Mouse (Mus musculus) hindbrain, embryonic 14.5 days (tissue): ENCODE measurements at regions not wholly inside any gene's neighbourhood (a gene's known extent, or its start where the extent isn't known, plus 50 kb on each side); places are given as distances from the start of the nearest gene placed in this dataset.
"Not testable (repeated sequence)": the region's sequence is repeated elsewhere in the genome, so short reads cannot be mapped to it uniquely, and the experiment has no call there.

ENCODE experiments used
- ATAC-seq: fragments of 200-750 bp; cut with Nextera tagmentation; 2 replicates; pipeline ENCODE4 v1.8.0; 2017; ENCODE audit warnings: moderate number of reproducible peaks, mild to moderate bottlenecking, moderate TSS enrichment, moderate library complexity; ENCODE audit not compliant: low FRiP score
- DNase-seq: peaks from one replicate; pipeline ENCODE4 v3.0.0-alpha.2; 2015; ENCODE audit warnings: low spot score
- H3K27ac ChIP-seq: fragments of 300-500 bp; sonication (generic); 2 replicates; pipeline ENCODE4 v1.5.1; 2014; ENCODE audit warnings: mild to moderate bottlenecking, moderate library complexity
- H3K27me3 ChIP-seq: fragments of 300-500 bp; sonication (generic); 2 replicates; pipeline ENCODE4 v1.6.1; 2014; ENCODE audit warnings: mild to moderate bottlenecking, low read length, mixed read lengths; ENCODE audit not compliant: control insufficient read depth, insufficient read depth
- H3K36me3 ChIP-seq: fragments of 300-500 bp; sonication (generic); replicated peaks from 2 replicates; pipeline ENCODE4 v1.6.1; 2014; ENCODE audit not compliant: control insufficient read depth, insufficient read depth
- H3K4me1 ChIP-seq: fragments of 300-500 bp; sonication (generic); replicated peaks from 2 replicates; pipeline ENCODE4 v1.6.1; 2014; ENCODE audit warnings: antibody characterized with exemption, low read length, mixed read lengths; ENCODE audit not compliant: control insufficient read depth, insufficient read depth
- H3K4me2 ChIP-seq: fragments of 300-500 bp; sonication (generic); replicated peaks from 2 replicates; pipeline ENCODE4 v1.6.1; 2014; ENCODE audit warnings: mild to moderate bottlenecking, moderate library complexity
- H3K4me3 ChIP-seq: fragments of 300-500 bp; sonication (generic); replicated peaks from 2 replicates; pipeline ENCODE4 v1.5.1; 2014; ENCODE audit warnings: mild to moderate bottlenecking, low read length
- H3K9ac ChIP-seq: fragments of 300-500 bp; sonication (generic); 2 replicates; pipeline ENCODE4 v1.6.1; 2014
- H3K9me3 ChIP-seq: fragments of 300-500 bp; sonication (generic); 2 replicates; pipeline ENCODE4 v1.6.1; 2016; ENCODE audit warnings: low read length; ENCODE audit not compliant: control insufficient read depth
- WGBS: fragments of 180-500 bp; shearing (Covaris S2); extraction: QIAGEN DNeasy Blood & Tissue Kit; methylation state at CpG from one replicate; pipeline ENCODE4 v1.1.7; 2014; 5-methylcytosine and 5-hydroxymethylcytosine counted together

- Histone ChIP-seq H3K27ac (no peak overlapping the region), H3K4me1 (no peaks in the 10 kb centered on the region), H3K36me3 (no peaks in the 10 kb centered on the region), H3K4me2 (no peak overlapping the region), H3K9me3 (no peaks in the 10 kb centered on the region), H3K4me3 (no peak overlapping the region), H3K27me3 (no peaks in the 10 kb centered on the region), H3K9ac (no peak overlapping the region)
- ATAC-seq (no peak), DNase-seq (no peak)
- WGBS: 72% methylated on average over 2 of the region's 2 CpGs
These were observed 170.9 kb upstream of the Tbl1xr1 start for GRCm38 (mm10) chr3:21905384-21906073.

DNA sequence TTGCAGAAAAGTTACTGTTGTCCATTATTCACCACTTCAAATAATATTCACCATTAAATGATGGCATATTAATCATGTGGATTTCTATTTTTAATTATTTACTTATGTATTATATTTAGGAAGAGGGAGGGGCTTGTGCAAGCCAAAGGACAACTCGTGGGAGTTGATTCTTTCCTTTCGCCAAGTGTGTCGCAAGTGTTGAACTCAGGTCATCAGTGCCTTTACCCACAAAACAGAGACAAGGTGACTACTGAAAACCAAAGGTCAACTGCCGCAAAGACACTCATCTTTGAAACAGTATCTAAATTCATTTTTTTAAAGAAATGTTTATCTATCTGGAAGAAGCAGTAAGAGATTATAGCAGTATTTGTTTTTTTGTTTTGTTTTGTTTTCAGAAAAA is 167.6 kb upstream of the Tbl1xr1 start:
- H3K9me3 ChIP-seq: no peaks in the 10 kb centered on the region
- H3K4me2 ChIP-seq: no peak overlapping the region
- no peak for DNase-seq
- H3K27me3 ChIP-seq: no peaks in the 10 kb centered on the region
- H3K27ac ChIP-seq: no peak overlapping the region
- H3K9ac ChIP-seq: no peak overlapping the region
- 94% methylated on average over 4 of the region's 4 CpGs for WGBS
- no peaks in the 10 kb centered on the region for H3K4me1 ChIP-seq
- ATAC-seq: no peak
- H3K36me3 ChIP-seq: no peaks in the 10 kb centered on the region
- no peak overlapping the region for H3K4me3 ChIP-seq

DNA sequence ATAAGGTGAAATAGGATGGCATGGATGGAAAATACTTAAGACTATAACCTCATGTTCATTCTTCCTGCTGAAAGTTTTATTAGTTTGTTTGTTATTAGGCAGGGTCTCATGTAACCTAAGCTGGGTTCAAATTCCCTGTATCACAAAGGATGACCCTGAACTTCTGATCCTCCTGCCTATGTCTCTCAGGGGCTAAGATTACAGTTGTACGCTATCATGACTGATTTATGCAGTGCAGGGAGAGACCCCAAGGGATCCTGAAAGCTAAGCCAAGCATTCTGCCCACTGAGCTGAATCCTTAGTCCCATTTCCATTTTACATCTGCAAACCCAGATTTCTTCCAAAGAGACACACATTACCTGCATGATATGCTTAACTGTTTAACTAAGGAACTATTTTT is 166.4 kb upstream of the Tbl1xr1 start:
- WGBS: 65% methylated on average over 1 of the region's 1 CpGs

GRCm38 (mm10) chr3:21911071-21911470 is 165.4 kb upstream of the Tbl1xr1 start:
- Histone ChIP-seq H3K27ac (no peak overlapping the region), H3K27me3 (no peaks in the 10 kb centered on the region), H3K9me3 (no peaks in the 10 kb centered on the region), H3K4me3 (no peak overlapping the region), H3K4me2 (no peak overlapping the region), H3K4me1 (no peaks in the 10 kb centered on the region), H3K9ac (no peak overlapping the region), H3K36me3 (no peaks in the 10 kb centered on the region)
- ATAC-seq (no peak), DNase-seq (no peak)

More for the DNA sequence above, 166.4 kb upstream of the Tbl1xr1 start:
- H3K9me3 ChIP-seq: no peaks in the 10 kb centered on the region
- no peak overlapping the region for H3K9ac ChIP-seq
- DNase-seq: no peak
- H3K4me2 ChIP-seq: no peak overlapping the region
- H3K27me3 ChIP-seq: no peaks in the 10 kb centered on the region
- no peaks in the 10 kb centered on the region for H3K36me3 ChIP-seq
- H3K27ac ChIP-seq: no peak overlapping the region
- no peak overlapping the region for H3K4me3 ChIP-seq
- ATAC-seq: no peak
- no peaks in the 10 kb centered on the region for H3K4me1 ChIP-seq

DNA sequence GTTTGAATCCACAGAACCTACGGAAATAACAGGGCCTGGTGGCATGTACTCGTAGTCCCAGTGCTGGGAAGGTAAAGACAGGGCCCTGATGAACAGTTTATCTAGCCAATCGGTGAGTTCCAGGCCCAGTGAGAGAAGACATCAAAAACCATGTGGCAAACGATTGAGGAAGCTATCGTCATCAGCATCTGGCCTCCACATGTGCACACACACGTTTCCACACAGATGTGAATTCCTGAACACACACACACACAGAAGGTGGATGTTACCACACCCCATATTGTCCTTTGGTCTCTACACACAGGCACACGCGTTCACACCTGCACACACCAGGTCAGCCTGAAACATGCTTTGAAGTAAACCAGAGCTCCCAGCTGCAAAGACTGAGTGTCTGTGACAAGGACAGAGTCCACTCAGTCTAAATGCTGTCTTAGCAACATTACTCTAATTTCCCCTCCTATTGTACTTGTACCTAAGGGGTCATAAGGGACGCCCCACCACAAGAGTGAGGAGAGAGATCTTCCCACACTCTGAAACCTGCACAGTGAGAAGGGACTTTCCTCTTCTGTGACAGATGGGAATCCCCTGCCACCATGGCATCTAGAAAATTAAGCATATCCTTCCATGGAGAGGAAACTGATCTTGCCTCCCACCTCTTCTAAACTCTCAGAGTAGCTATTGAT is 159.1 kb upstream of the Tbl1xr1 start:
- Histone ChIP-seq H3K4me3 (no peak overlapping the region), H3K4me1 (no peaks in the 10 kb centered on the region), H3K27ac (no peak overlapping the region), H3K9ac (no peak overlapping the region), H3K9me3 (no peaks in the 10 kb centered on the region), H3K36me3 (no peaks in the 10 kb centered on the region), H3K4me2 (no peak overlapping the region), H3K27me3 (no peaks in the 10 kb centered on the region)
- DNase-seq (no peak), ATAC-seq (no peak)
- 92% methylated on average over 9 of the region's 9 CpGs for WGBS

DNA sequence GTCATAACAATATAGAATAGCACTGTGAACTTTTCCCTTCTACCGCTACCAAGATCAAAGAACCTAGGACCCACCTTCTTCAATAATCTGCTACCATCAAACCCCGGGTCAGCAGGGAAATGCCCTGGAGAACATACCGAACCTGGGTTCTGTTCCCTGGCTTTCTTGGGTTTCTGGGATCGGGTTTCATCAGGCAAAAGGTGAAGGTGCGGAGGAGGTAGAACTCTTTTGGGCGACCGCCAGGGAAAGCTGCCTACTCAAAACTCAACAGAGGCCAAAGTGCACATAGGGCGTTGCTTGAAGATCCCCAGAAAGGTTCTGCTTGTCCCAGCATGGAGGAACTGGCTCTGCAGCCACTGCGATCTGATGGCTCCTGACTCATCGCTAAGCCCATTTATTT is 158.0 kb upstream of the Tbl1xr1 start:
- ATAC-seq (no peak), DNase-seq (no peak)
- Histone ChIP-seq H3K9ac (no peak overlapping the region), H3K4me1 (no peaks in the 10 kb centered on the region), H3K27ac (no peak overlapping the region), H3K36me3 (no peaks in the 10 kb centered on the region), H3K4me3 (no peak overlapping the region), H3K9me3 (no peaks in the 10 kb centered on the region), H3K4me2 (no peak overlapping the region), H3K27me3 (no peaks in the 10 kb centered on the region)
- WGBS: 95% methylated on average over 10 of the region's 10 CpGs

GRCm38 (mm10) chr3:21919931-21920330 is 156.5 kb upstream of the Tbl1xr1 start:
- 96% methylated on average over 7 of the region's 7 CpGs for WGBS
- Histone ChIP-seq H3K9ac (no peak overlapping the region), H3K27ac (no peak overlapping the region), H3K4me2 (no peak overlapping the region), H3K9me3 (no peaks in the 10 kb centered on the region), H3K4me1 (no peaks in the 10 kb centered on the region), H3K27me3 (no peaks in the 10 kb centered on the region), H3K36me3 (no peaks in the 10 kb centered on the region), H3K4me3 (no peak overlapping the region)
- ATAC-seq (no peak), DNase-seq (no peak)

- no peak overlapping the region for H3K4me2 ChIP-seq
- H3K27me3 ChIP-seq: no peaks in the 10 kb centered on the region
- peaks cover 25% of the 10 kb centered on the region for H3K4me1 ChIP-seq
- no peak overlapping the region for H3K27ac ChIP-seq
- 94% methylated on average over 6 of the region's 6 CpGs for WGBS
- no peak overlapping the region for H3K9ac ChIP-seq
- no peaks in the 10 kb centered on the region for H3K36me3 ChIP-seq
- no peak overlapping the region for H3K4me3 ChIP-seq
- no peak for ATAC-seq
- no peak for DNase-seq
- no peaks in the 10 kb centered on the region for H3K9me3 ChIP-seq
These were observed 144.5 kb upstream of the Tbl1xr1 start for GRCm38 (mm10) chr3:21931951-21932350.

DNA sequence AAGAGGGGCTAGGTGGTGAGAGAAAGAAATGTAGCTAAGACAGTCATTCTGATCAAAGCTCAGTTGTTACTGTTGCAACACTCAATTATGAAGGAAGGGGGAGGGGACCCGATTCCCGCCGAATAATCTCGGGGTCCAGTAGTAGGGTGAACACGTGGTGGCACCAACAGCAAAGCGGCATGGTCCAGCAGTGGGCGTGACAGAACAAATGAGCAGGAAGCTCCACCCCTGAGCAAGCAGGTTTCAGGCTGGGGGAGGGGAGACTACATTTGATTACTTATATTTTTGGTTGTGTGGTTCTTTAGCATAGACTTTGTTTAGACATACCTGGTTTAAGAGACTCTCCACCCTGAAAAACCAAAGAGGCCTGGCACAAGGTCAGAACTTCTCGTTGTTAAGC is 143.8 kb upstream of the Tbl1xr1 start:
- H3K4me1 ChIP-seq: peaks cover 26% of the 10 kb centered on the region
- not testable (repeated sequence) for ATAC-seq, H3K27ac ChIP-seq, H3K9ac ChIP-seq, DNase-seq, H3K9me3 ChIP-seq, H3K36me3 ChIP-seq, H3K27me3 ChIP-seq, H3K4me3 ChIP-seq, H3K4me2 ChIP-seq
- WGBS: 83% methylated on average over 8 of the region's 8 CpGs
